Mouse (Mus musculus): ENCODE results near the gene Cmss1.

DNA sequence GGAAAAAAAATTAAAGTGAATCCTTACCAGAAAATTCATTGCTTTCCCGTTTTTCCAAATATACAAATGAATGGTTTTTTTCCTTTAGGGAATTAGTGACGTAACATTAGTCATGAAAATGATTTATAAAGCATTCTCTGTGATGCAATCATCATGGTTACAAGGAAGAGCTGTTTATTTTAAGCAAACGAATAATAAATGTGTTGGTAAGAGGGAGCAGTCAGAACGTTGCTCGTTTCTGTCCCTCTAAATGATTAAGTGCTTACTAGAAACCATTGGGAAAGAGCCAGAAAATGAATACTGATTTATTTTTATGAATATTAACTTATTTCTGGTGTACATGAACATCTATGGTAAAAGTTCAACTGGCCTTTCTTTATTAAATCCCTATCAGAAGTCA is 28.1 kb upstream of the Cmss1 start:
- TF ChIP-seq CTCF (IDR thresholded peaks at IDR 0.05; ENCODE audit: low read depth, low read length) (no peak), POLR2A (IDR thresholded peaks at IDR 0.05; ENCODE audit: borderline replicate concordance, low read depth, low read length) (no peak)

All from bone marrow macrophage, adult 2 months (primary cell).